Mouse (Mus musculus): ENCODE measurements around the gene Runx3.

- TF ChIP-seq CTCF (IDR thresholded peaks at IDR 0.05; ENCODE audit: control insufficient read depth, insufficient read depth, low read length) = no peak
- TF ChIP-seq POLR2A (IDR thresholded peaks at IDR 0.05; ENCODE audit: borderline replicate concordance, control insufficient read depth, low read depth, low read length) = no peak
These were observed 30.9 kb downstream of the Runx3 start for GRCm38 (mm10) chr4:135151111-135151987.
